Mouse (Mus musculus) ovary, adult 18-20 months (tissue): ENCODE measurements around the gene Trib3.
"Not testable (repeated sequence)": the region's sequence is repeated elsewhere in the genome, so short reads cannot be mapped to it uniquely, and the experiment has no call there.

Source experiments
- DNase-seq: peaks from one replicate; pipeline ENCODE4 v3.0.0; 2022; ENCODE audit warnings: low spot score, mixed read lengths

The Trib3 gene

GRCm38 (mm10) chr2:152343329-152344213 is at the start of gene Trib3:
Gene Trib3, minus strand, starts transcription at chr2:152344032.
- peak; percentile 59 for DNase-seq

GRCm38 (mm10) chr2:152393225-152394017 is 49.6 kb upstream of the Trib3 start:
- DNase-seq, result no peak

GRCm38 (mm10) chr2:152392786-152393185 is 49.0 kb upstream of the Trib3 start:
- peak; percentile 33 for DNase-seq

GRCm38 (mm10) chr2:152384191-152384590 is 40.4 kb upstream of the Trib3 start:
- no peak for DNase-seq

GRCm38 (mm10) chr2:152376345-152376741 is 32.5 kb upstream of the Trib3 start, which contains the start of gene Nrsn2:
Gene Nrsn2, minus strand, starts transcription at chr2:152376638.
- DNase-seq, result no peak

GRCm38 (mm10) chr2:152375652-152376344 is 32.0 kb upstream of the Trib3 start:
- DNase-seq, result no peak

GRCm38 (mm10) chr2:152373547-152373946 is 29.7 kb upstream of the Trib3 start:
- DNase-seq, result no peak

- DNase-seq, result no peak
Observed at GRCm38 (mm10) chr2:152372661-152373060, 28.8 kb upstream of the Trib3 start.

- no peak for DNase-seq
Observed at GRCm38 (mm10) chr2:152372104-152372503, 28.3 kb upstream of the Trib3 start.

- DNase-seq, result no peak
Observed at GRCm38 (mm10) chr2:152368532-152369140, 24.8 kb upstream of the Trib3 start.

GRCm38 (mm10) chr2:152367917-152368316 is 24.1 kb upstream of the Trib3 start:
- DNase-seq, result peak; percentile 48

GRCm38 (mm10) chr2:152363245-152364147 is 19.7 kb upstream of the Trib3 start:
- peak; percentile 92 for DNase-seq

GRCm38 (mm10) chr2:152361193-152361592 is 17.4 kb upstream of the Trib3 start:
- DNase-seq, result no peak

GRCm38 (mm10) chr2:152360271-152360775 is 16.5 kb upstream of the Trib3 start:
- peak; percentile 65 for DNase-seq

GRCm38 (mm10) chr2:152359616-152360015 is 15.8 kb upstream of the Trib3 start:
- DNase-seq, result no peak

GRCm38 (mm10) chr2:152358977-152359376 is 15.1 kb upstream of the Trib3 start:
- DNase-seq, result not testable (repeated sequence)

GRCm38 (mm10) chr2:152357254-152357653 is 13.4 kb upstream of the Trib3 start:
- no peak for DNase-seq

- DNase-seq, result peak; percentile 53
Observed at GRCm38 (mm10) chr2:152349842-152350540, 6.2 kb upstream of the Trib3 start.

GRCm38 (mm10) chr2:152349205-152349604 is 5.4 kb upstream of the Trib3 start:
- DNase-seq, result no peak

GRCm38 (mm10) chr2:152347722-152348121 is 3.9 kb upstream of the Trib3 start:
- no peak for DNase-seq
